Mouse (Mus musculus): ENCODE data around the gene Fibp.

- TF ChIP-seq GATA1 (IDR thresholded peaks at IDR 0.05; ENCODE audit: borderline replicate concordance, low read length) (no peak), FLI1 (IDR thresholded peaks at IDR 0.05; ENCODE audit: low read length) (no peak)
These were observed 36.2 kb upstream of the Fibp start for GRCm38 (mm10) chr19:5424092-5424781.

All from megakaryocyte, embryonic 14.5 days (primary cell).